Mouse (Mus musculus) T-helper 17 cell (primary cell): ENCODE measurements at regions not wholly inside any gene's neighbourhood (a gene's known extent, or its start where the extent isn't known, plus 50 kb on each side); places are given as distances from the start of the nearest gene placed in this dataset.

Source experiments
- in situ Hi-C, 2 experiments: fragments of 300-600 bp; cut with MboI, MseI; formaldehyde crosslinking; loops; 1 replicate in 1 of 2; 2 replicates in 1 of 2; pipeline ENCODE4 v1.15.1; 2025; ENCODE audit warnings: high pct_unique_total_duplicates in 2 of 2

GRCm38 (mm10) chr11:79881812-79882211, 80.4 kb downstream of the Utp6 start:
- in situ Hi-C loops = no loop called here

GRCm38 (mm10) chr11:79878091-79878490, 84.1 kb downstream of the Utp6 start:
- in situ Hi-C loops = no loop called here

GRCm38 (mm10) chr11:79877184-79877745, 84.9 kb downstream of the Utp6 start:
- in situ Hi-C loops = no loop called here

- in situ Hi-C loops = loop anchor here in 1 of 2 experiments (25.0 kb wide), 1 partner anchor 465 kb away; no protein-coding TSS in a partner anchor
These were observed 90.2 kb downstream of the Utp6 start for GRCm38 (mm10) chr11:79871783-79872628.

- in situ Hi-C loops = loop anchor here in 1 of 2 experiments (25.0 kb wide), 1 partner anchor 467 kb away; no protein-coding TSS in a partner anchor
These were observed 92.0 kb downstream of the Utp6 start for GRCm38 (mm10) chr11:79870189-79870588.

GRCm38 (mm10) chr11:79869009-79869408, 93.2 kb downstream of the Utp6 start:
- in situ Hi-C loops = loop anchor here in 1 of 2 experiments (25.0 kb wide), 1 partner anchor 468 kb away; no protein-coding TSS in a partner anchor

GRCm38 (mm10) chr11:79864836-79865235, 97.4 kb downstream of the Utp6 start:
- in situ Hi-C loops = loop anchor here in 1 of 2 experiments (25.0 kb wide), 1 partner anchor 472 kb away; no protein-coding TSS in a partner anchor

GRCm38 (mm10) chr11:79863487-79864175, 98.6 kb downstream of the Utp6 start:
- in situ Hi-C loops = loop anchor here in 1 of 2 experiments (25.0 kb wide), 1 partner anchor 474 kb away; no protein-coding TSS in a partner anchor

- in situ Hi-C loops = loop anchor here in 1 of 2 experiments (25.0 kb wide), 1 partner anchor 477 kb away; no protein-coding TSS in a partner anchor
These were observed 101.6 kb downstream of the Utp6 start for GRCm38 (mm10) chr11:79860611-79861067.

- in situ Hi-C loops = loop anchor here in 1 of 2 experiments (25.0 kb wide), 1 partner anchor 481 kb away; no protein-coding TSS in a partner anchor
These were observed 105.8 kb downstream of the Utp6 start for GRCm38 (mm10) chr11:79856376-79856775.

GRCm38 (mm10) chr11:79849545-79849944, 112.6 kb downstream of the Utp6 start:
- in situ Hi-C loops = no loop called here

- in situ Hi-C loops = no loop called here
These were observed 117.8 kb downstream of the Utp6 start for GRCm38 (mm10) chr11:79844436-79844835.

GRCm38 (mm10) chr11:79843021-79843420, 119.2 kb downstream of the Utp6 start:
- in situ Hi-C loops = no loop called here

GRCm38 (mm10) chr11:79839973-79840372, 122.2 kb downstream of the Utp6 start:
- in situ Hi-C loops = no loop called here

GRCm38 (mm10) chr11:79838051-79838450, 124.1 kb downstream of the Utp6 start:
- in situ Hi-C loops = no loop called here

- in situ Hi-C loops = no loop called here
These were observed 124.9 kb downstream of the Utp6 start for GRCm38 (mm10) chr11:79837076-79837990.

- in situ Hi-C loops = no loop called here
These were observed 126.3 kb downstream of the Utp6 start for GRCm38 (mm10) chr11:79835873-79836272.

GRCm38 (mm10) chr11:79833817-79834216, 128.4 kb downstream of the Utp6 start:
- in situ Hi-C loops = no loop called here

GRCm38 (mm10) chr11:79831591-79832320, 130.4 kb downstream of the Utp6 start:
- in situ Hi-C loops = no loop called here

- in situ Hi-C loops = no loop called here
These were observed 131.6 kb downstream of the Utp6 start for GRCm38 (mm10) chr11:79830567-79831055.
